Mouse (Mus musculus): Measurements from ENCODE around the gene Six6. TPM values are rescaled to one million over a fixed set of nuclear protein-coding genes. Genes with fewer than 3 reads are reported as not detected.

Six6 gene
- total and polyA plus RNA-seq, 3 experiments = not detected

GRCm38 (mm10) chr12:72936751-72937150, 2.9 kb upstream of the Six6 start:
- no peak overlapping the region for H3K27ac ChIP-seq (ENCODE audit: control insufficient read depth, low read depth, low read length)
- no peaks in the 10 kb centered on the region for H3K79me2 ChIP-seq (ENCODE audit: control insufficient read depth, insufficient read depth, low read length, poor library complexity)
- TF ChIP-seq GATA1 (IDR thresholded peaks at IDR 0.05; ENCODE audit: low read depth, low read length) (no peak), ZC3H11A (IDR thresholded peaks at IDR 0.05; ENCODE audit: low read depth, low read length) (no peak), ZNF384 (IDR thresholded peaks at IDR 0.05; ENCODE audit: low read depth, low read length) (no peak), POLR2AphosphoS2 (IDR thresholded peaks at IDR 0.05; ENCODE audit: low read length) (no peak), CHD1 (IDR thresholded peaks at IDR 0.05; ENCODE audit: low read depth, low read length) (no peak), HCFC1 (IDR thresholded peaks at IDR 0.05; ENCODE audit: low read depth, low read length) (no peak), MYC (IDR thresholded peaks at IDR 0.05; ENCODE audit: low read depth, low read length) (no peak), SIN3A (IDR thresholded peaks at IDR 0.05; ENCODE audit: low read length) (no peak), SMC3 (IDR thresholded peaks at IDR 0.05; ENCODE audit: low read depth, low read length) (no peak)
- no peak for DNase-seq (ENCODE audit: low read depth, low spot score)
- no peak overlapping the region for H3K9ac ChIP-seq (ENCODE audit: control insufficient read depth, low read depth, low read length, poor library complexity, severe bottlenecking)
- no peak overlapping the region for H3K4me3 ChIP-seq (ENCODE audit: control insufficient read depth in 1 of 2, insufficient read depth in 1 of 2, low read depth in 2 of 2, low read length in 2 of 2)
- H3K9me3 ChIP-seq (replicated peaks; ENCODE audit: insufficient read depth, low read length) = no peaks in the 10 kb centered on the region
- no peaks in the 10 kb centered on the region for H3K36me3 ChIP-seq (ENCODE audit: control insufficient read depth in 1 of 2, insufficient read depth in 2 of 2, low read length in 2 of 2)
- peaks cover 1 to 4% of the 10 kb centered on the region in 2 experiments; a peak in 1 of 4 replicates for H3K27me3 ChIP-seq (ENCODE audit: control insufficient read depth in 1 of 2, insufficient read depth in 2 of 2, low read length in 2 of 2)
- H3K4me1 ChIP-seq (ENCODE audit: control insufficient read depth in 1 of 2, insufficient read depth in 2 of 2, low read length in 2 of 2) = no peaks in the 10 kb centered on the region

DNA sequence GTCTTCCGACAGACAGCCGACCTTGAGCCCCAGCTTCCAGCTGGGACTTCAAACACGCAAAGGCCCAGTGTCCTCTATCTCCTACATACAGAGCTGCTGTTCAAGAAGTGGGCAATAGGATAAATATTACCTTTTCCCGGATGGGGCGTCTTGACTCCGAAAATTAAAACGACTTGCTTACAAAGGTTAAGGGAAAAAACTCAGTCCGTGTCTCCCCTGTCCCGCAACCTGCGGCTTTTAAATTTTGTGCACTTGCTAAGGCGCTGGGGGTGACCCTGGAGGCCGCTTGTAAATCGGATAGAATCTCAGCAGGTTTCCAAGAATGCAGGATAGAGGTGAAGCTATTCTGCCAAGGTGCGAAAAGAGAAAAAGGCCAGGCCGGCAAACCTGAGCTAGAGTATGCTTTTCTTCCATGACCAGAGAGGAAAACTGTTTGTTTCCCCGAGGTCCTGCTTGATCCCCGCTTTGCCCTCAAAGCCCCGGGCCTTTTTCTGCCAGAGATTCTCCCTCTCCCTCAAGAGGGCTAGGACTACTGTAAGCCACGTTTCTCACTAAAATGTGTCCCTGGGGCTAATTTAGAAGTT, 2.1 kb upstream of the Six6 start:
- DNase-seq (ENCODE audit: low read depth, low spot score) = no peak
- Histone ChIP-seq H3K36me3 (ENCODE audit: control insufficient read depth in 1 of 2, insufficient read depth in 2 of 2, low read length in 2 of 2) (no peaks in the 10 kb centered on the region), H3K79me2 (ENCODE audit: control insufficient read depth, insufficient read depth, low read length, poor library complexity) (no peaks in the 10 kb centered on the region), H3K9me3 (replicated peaks; ENCODE audit: insufficient read depth, low read length) (no peaks in the 10 kb centered on the region), H3K27me3 (ENCODE audit: control insufficient read depth in 1 of 2, insufficient read depth in 2 of 2, low read length in 2 of 2) (peaks cover 1 to 4% of the 10 kb centered on the region in 2 experiments; a peak in 1 of 4 replicates), H3K4me3 (ENCODE audit: control insufficient read depth in 1 of 2, insufficient read depth in 1 of 2, low read depth in 2 of 2, low read length in 2 of 2) (no peak overlapping the region), H3K27ac (ENCODE audit: control insufficient read depth, low read depth, low read length) (no peak overlapping the region), H3K4me1 (ENCODE audit: control insufficient read depth in 1 of 2, insufficient read depth in 2 of 2, low read length in 2 of 2) (no peaks in the 10 kb centered on the region), H3K9ac (ENCODE audit: control insufficient read depth, low read depth, low read length, poor library complexity, severe bottlenecking) (no peak overlapping the region)
- TF ChIP-seq RAD21 (IDR thresholded peaks at IDR 0.05; ENCODE audit: low read depth, low read length) (no peak), MAX (IDR thresholded peaks at IDR 0.05; ENCODE audit: low read length) (no peak), TCF12 (IDR thresholded peaks at IDR 0.05; ENCODE audit: low read depth, low read length) (no peak), USF1 (IDR thresholded peaks at IDR 0.05; ENCODE audit: low read depth, low read length) (no peak), HCFC1 (IDR thresholded peaks at IDR 0.05; ENCODE audit: low read depth, low read length) (no peak), POLR2A (IDR thresholded peaks at IDR 0.05; ENCODE audit: control insufficient read depth in 1 of 2, insufficient read depth in 1 of 2, low read depth in 1 of 2, low read length in 2 of 2, poor library complexity in 1 of 2) (no peak), CHD2 (IDR thresholded peaks at IDR 0.05; ENCODE audit: low read length) (no peak), ZNF384 (IDR thresholded peaks at IDR 0.05; ENCODE audit: low read depth, low read length) (no peak), POLR2AphosphoS5 (IDR thresholded peaks at IDR 0.05; ENCODE audit: borderline replicate concordance, low read depth, low read length) (no peak)

All from MEL (cell line).